Mouse (Mus musculus) heart, adult 2 months (tissue): Measurements from ENCODE around the gene Flad1.

Experiments used
- CTCF ChIP-seq: fragments of 200-600 bp; IDR thresholded peaks from 2 replicates; pipeline ENCODE4 v1.8.1; 2022; ENCODE audit warnings: antibody characterized with exemption, mild to moderate bottlenecking, moderate library complexity
- EP300 ChIP-seq: fragments of 200-500 bp; IDR thresholded peaks from 2 replicates; pipeline ENCODE4 v1.6.1; 2011; ENCODE audit warnings: low read depth, low read length, control low read depth; ENCODE audit not compliant: insufficient read depth

DNA sequence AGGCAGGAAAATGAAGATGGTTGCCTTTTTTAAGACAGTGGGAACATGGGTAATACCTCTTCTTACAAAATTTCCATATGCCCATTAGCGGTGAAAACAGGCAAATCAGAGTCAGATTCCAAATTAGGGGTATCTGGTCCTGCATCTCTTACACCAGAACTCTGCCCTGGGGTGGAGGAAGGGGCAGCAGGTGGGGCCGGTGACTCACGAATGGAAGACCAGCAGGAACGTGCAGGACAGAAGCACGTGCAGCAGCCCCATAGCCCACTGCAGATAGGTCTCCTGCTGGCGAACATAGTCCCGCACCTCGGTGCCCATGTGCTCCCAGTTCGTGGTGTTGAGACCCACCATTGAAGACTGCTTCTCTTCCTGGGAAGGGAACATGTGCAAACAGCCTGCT, 55.6 kb downstream of the Flad1 start:
- TF ChIP-seq CTCF, result no peak
- TF ChIP-seq EP300, result no peak
